Mouse (Mus musculus) granulocyte monocyte progenitor cell, adult 5-6 weeks (primary cell): Measurements from ENCODE around the gene Smarcd3. TPM values are rescaled to one million over a fixed set of nuclear protein-coding genes. Genes with fewer than 3 reads are reported as not detected.
A peak's percentile ranks its signal among the peaks of the same experiment; 100 is the strongest.

ENCODE experiments used
- ATAC-seq: replicated peaks from 2 replicates; pipeline ENCODE4 v1.8.0; 2016; ENCODE audit warnings: mild to moderate bottlenecking, moderate TSS enrichment, inconsistent platforms; ENCODE audit not compliant: poor library complexity, severe bottlenecking
- total RNA-seq, 2 experiments: library from RNA; stranded (forward) in 1 of 2; stranded (reverse) in 1 of 2; fragments of 200-712, 200-1000 nt in 1 of 2; fragments of >200 nt in 1 of 2; fragmentation: Nextera tagmentation in 1 of 2; gene quantifications; 2 replicates each; pipeline ENCODE4 v1.2.3; 2014 to 2017

The Smarcd3 gene
- total RNA-seq, 2 experiments from 2014 or later: 0.05 TPM; not detected in 1

DNA sequence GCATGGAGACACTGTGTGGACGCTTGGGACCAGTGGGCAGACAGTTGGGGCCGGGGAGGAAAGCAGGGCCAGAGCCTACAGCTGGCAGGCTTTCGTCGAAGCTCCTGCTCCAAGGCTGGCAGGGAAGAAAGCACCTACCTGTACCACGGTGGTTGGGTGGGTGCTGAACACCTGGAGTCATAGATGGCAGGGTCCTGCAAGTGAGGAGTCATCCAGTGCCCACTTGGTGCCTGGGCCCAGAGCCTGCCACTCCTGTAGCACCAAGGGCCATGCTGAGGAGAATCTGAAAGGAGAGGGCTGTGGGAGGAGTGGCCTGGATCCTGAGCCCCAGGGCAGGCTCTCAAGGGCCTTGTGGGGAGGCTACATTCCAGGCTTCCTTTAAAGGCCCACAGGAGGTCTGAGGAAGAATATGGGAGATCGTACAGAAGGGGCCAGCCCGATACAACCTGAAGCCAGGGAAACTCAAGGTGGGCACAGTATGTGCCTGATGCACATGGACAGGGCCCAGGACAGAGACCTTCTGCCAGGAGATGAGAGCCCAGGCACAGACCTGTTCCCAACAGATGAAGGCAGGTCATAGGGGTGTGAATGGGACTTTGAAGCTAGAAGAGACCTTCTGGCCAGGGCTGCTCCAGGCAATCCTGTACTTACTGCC lies 1.7 kb downstream of the Smarcd3 start:
- ATAC-seq: no peak

GRCm38 (mm10) chr5:24620626-24621025 lies 3.6 kb downstream of the Smarcd3 start:
- no peak for ATAC-seq

DNA sequence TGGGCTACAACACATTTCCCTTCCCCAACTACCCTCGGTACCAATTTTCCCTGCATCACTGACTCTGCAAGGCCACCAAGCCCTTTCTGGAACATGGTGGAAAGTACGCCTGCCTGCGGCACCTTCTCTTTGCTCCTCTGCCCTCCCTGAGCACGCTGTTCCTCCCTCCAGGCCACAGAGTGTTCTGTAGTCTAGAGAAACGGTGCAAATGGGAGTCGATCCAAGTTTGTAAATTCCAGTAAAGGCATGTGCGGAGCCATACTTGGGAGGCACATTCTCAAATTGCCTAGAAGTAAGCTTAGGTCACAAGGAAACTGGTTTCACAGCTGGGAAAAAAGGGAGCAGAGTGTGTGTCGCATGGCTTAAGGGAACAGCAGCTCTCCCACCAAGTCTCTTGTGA lies 4.1 kb downstream of the Smarcd3 start:
- ATAC-seq: no peak

GRCm38 (mm10) chr5:24618921-24619320 lies 5.3 kb downstream of the Smarcd3 start:
- no peak for ATAC-seq

GRCm38 (mm10) chr5:24615097-24615496 lies 9.1 kb downstream of the Smarcd3 start:
- no peak for ATAC-seq

DNA sequence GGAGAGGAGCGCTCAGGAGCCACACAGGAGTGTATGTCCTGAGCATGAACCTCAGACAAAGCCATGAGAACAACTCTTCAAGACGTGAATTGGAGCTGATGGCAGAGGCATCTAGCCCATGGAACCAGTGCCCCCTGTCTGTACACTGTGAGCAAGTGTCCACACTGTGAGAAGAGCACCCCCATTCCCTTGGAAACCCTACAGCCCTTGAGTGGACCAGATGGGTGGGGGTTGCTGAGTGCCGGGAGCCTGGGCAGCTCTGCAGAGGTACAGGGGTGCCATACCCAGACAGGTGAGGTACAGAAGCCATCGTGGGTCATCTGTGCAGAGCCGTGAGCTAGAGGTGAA lies 11.9 kb downstream of the Smarcd3 start:
- ATAC-seq: no peak

- no peak for ATAC-seq
Measured at GRCm38 (mm10) chr5:24611366-24612301, 12.6 kb downstream of the Smarcd3 start.

DNA sequence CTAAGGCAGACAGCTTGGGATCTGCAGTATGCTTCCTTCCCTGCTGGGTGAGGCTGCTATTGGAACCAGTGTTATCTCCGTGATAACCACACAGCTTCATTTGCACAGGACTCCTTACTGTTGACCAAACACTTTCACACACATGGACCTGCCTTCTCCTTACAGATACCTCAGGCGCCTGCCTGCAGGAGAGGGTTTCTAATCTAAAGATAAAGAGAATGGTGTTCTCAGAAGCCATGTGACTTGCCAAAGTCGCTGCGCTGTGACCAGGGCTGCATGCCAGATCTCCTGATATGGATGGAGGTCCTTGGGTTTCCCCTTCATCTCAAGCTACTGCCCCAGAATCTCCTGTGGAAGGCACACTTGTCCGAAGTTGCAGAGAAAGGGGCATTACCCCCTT lies 14.8 kb downstream of the Smarcd3 start:
- no peak for ATAC-seq

- ATAC-seq: no peak
Measured at GRCm38 (mm10) chr5:24605980-24606665, 18.1 kb downstream of the Smarcd3 start.

DNA sequence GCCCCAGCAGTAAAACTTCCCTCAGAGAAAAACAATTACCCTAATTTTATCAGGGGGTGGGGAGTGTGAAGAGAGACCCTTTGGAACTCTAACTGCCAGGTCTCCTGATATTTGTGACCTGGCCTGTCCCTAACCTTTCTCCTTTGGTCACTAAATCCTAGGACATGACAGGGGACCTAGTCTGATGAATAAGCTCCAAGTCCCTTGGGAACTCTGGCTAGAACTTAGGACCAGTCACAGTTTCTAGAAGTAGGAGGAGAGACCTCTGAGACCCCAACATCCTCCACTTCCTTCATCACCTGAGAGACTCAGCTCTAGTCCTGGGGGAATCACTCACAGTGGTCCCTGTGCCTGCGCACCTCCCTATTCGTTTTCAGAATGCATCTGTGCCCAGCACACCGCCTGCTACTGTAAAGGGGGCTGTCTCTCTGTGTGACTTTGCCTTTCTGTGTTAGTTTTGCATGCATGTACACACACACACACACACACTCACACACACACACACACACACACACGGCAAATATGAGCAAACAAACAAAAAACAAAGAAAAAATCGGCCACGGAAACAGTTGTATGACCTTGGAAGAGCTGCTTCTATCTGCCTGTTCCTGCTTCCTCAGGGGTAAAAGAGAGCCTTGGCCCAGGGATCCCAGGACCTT lies 18.8 kb downstream of the Smarcd3 start:
- no peak for ATAC-seq

DNA sequence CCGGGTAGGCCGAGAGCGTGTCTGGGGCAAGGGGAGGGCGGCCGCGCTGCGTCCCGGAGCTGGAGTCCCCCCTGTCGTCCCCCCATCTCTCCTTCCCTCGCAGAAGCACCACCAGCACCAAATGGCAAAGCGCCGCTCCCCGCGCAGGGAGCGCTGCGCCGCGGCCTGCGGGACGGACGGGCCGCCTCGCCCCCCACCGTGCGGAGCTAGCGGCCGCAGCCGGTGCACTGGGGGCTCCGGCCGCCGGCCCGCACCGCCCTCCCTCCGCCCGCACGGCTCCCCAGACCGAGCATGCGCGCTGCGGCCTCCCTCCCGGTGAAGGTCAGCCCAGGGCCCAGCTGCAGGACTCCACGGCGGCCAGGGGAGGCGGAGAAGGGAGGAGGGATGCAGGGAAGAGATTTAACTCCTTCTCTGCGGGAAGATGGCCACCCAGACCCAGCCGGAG lies 19.5 kb downstream of the Smarcd3 start:
- peak; percentile 31 for ATAC-seq

- 0 out of 2 replicates have a peak, but pooled peaks have one; percentile 2 for ATAC-seq
Measured at GRCm38 (mm10) chr5:24604080-24604655, 20.0 kb downstream of the Smarcd3 start.

DNA sequence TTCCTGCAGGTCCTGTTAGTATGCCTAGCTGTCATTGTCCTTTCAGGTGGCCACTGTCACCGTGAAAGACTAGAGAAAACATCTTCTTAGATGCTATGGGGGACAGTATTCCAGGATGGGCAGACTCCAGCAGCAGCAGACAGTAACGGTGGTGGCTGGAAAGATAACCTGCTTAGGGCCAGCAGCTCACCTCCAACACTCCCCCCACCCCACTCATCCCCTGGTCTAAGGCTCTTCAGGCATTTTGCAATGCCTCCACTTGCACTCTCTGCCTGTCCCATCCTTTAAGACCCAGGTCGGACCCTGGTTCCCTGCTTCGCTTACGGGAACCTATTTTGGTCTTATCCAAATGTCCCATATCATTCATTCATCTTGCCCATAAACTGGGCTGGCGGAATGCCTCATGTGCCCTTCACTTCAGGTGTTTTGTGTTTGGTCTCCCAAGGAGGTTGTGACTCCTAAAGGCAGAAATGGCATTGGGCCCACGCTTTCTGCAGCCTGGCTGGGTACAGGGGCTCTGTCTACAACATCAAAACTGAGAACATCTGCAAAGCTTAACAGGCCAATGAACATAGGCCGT lies 20.7 kb downstream of the Smarcd3 start:
- no peak for ATAC-seq

DNA sequence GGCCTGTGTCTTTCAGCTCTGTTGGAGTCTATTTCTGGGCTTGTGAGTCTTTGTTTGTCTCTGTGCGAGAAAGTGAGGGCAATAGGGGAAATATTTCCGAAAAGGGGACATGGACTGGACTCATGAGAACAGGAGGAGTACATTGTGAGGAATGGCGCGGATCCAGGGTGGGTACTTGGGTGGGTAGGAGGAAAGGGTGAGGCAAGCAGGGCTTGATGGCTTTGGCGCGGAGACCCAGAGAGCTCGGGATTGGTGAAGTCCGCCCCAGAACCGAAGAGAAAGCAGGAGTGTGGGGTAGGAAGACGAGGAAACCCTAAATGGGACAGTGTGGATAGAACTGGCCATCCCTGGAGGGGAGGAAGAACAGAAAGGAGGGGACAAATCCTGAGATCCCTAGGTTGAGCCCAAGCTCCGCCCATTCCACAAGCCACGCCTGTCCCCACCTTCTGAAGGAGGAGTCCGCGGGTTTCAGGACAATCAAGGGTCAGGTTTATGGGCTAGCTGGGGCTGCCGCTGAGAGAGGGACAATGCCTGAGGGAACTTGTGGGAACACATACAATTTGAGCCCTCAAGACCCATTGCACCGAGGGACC lies 21.4 kb downstream of the Smarcd3 start:
- peak; percentile 17; the same call in 1 of the 2 replicates for ATAC-seq

GRCm38 (mm10) chr5:24601911-24602750 lies 22.1 kb downstream of the Smarcd3 start:
- ATAC-seq: 0 out of 2 replicates have a peak, but pooled peaks have one; percentile 12

DNA sequence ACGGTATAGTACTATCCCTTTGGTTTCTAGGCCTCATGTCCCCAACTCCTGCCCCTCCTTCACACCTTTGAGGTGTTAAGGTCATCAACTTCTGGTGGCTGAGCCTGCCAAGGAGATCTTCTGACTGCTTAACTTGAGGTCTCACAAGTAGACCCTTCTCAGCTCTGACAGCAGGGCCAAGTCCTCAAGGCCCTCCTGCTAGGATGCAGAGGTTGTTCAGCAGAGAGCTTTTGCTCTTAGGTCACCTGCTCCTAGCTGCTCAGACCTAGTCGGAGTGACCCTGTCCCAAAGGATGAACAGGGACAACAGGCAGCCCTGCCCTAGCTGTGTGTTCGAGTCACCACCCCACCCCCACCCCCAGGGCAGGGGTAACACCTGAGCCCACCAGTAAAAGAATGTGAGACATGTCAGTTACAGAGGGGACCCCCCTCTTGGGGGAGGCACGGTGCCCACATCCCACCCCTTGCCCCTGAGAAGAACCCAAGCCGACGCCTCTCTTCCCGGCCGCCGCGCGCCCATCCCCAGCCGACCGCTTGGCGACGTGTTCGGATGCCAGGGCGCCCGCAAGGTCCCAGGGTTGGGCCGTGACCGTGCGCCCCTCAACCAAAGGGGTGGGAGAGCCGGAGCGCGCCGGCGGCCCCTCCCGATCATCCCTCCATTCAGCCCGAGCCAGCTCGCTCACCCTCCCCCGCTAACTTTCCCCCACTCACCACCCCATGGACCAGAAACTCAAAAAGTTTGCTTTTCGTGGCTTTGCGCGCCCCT lies 23.0 kb downstream of the Smarcd3 start:
- no peak for ATAC-seq

- ATAC-seq: no peak
Measured at GRCm38 (mm10) chr5:24600236-24600635, 24.0 kb downstream of the Smarcd3 start.

GRCm38 (mm10) chr5:24599137-24599536 lies 25.1 kb downstream of the Smarcd3 start:
- no peak for ATAC-seq
